Mouse (Mus musculus) regulatory T cell (primary cell): ENCODE measurements around the gene Rpsa.
"Not testable (repeated sequence)": the region's sequence is repeated elsewhere in the genome, so short reads cannot be mapped to it uniquely, and the experiment has no call there.

ENCODE experiments used
- in situ Hi-C: fragments of 300-600 bp; cut with MboI, MseI; formaldehyde crosslinking; loops from one replicate; pipeline ENCODE4 v1.15.1; 2025; ENCODE audit warnings: high pct_unique_total_duplicates

Gene Rpsa

GRCm38 (mm10) chr9:120127538-120128251, at the start of gene Rpsa:
Gene Rpsa, plus strand, starts transcription at chr9:120127689.
- in situ Hi-C loops, result no loop called here

GRCm38 (mm10) chr9:120078241-120078640, 49.2 kb upstream of the Rpsa start:
- in situ Hi-C loops, result no loop called here

- in situ Hi-C loops, result loop anchor here (5.0 kb wide), 1 partner anchor 53 kb away; no protein-coding TSS in a partner anchor
These were observed 47.6 kb upstream of the Rpsa start for GRCm38 (mm10) chr9:120079901-120080300.

- in situ Hi-C loops, result loop anchor here (5.0 kb wide), 1 partner anchor 53 kb away; no protein-coding TSS in a partner anchor
These were observed 46.9 kb upstream of the Rpsa start for GRCm38 (mm10) chr9:120080546-120081108.

- in situ Hi-C loops, result loop anchor here (5.0 kb wide), 1 partner anchor 54 kb away; no protein-coding TSS in a partner anchor
These were observed 46.2 kb upstream of the Rpsa start for GRCm38 (mm10) chr9:120081247-120081646.

GRCm38 (mm10) chr9:120081967-120082366, 45.5 kb upstream of the Rpsa start:
- in situ Hi-C loops, result loop anchor here (5.0 kb wide), 1 partner anchor 55 kb away; no protein-coding TSS in a partner anchor

- in situ Hi-C loops, result loop anchor here (5.0 kb wide), 1 partner anchor 55 kb away; no protein-coding TSS in a partner anchor
These were observed 44.8 kb upstream of the Rpsa start for GRCm38 (mm10) chr9:120082691-120083090.

- in situ Hi-C loops, result loop anchor here (5.0 kb wide), 1 partner anchor 56 kb away; no protein-coding TSS in a partner anchor
These were observed 44.2 kb upstream of the Rpsa start for GRCm38 (mm10) chr9:120083158-120083894.

- in situ Hi-C loops, result loop anchor here (5.0 kb wide), 1 partner anchor 57 kb away; no protein-coding TSS in a partner anchor
These were observed 43.1 kb upstream of the Rpsa start for GRCm38 (mm10) chr9:120084406-120084805.

- in situ Hi-C loops, result no loop called here
These were observed 38.4 kb upstream of the Rpsa start for GRCm38 (mm10) chr9:120089125-120089524.

GRCm38 (mm10) chr9:120091086-120091485, 36.4 kb upstream of the Rpsa start:
- in situ Hi-C loops, result no loop called here

- in situ Hi-C loops, result no loop called here
These were observed 35.7 kb upstream of the Rpsa start, which contains the start of gene Ccr8 for GRCm38 (mm10) chr9:120091696-120092238. Gene Ccr8, plus strand, starts transcription at chr9:120092114.

GRCm38 (mm10) chr9:120093701-120094100, 33.8 kb upstream of the Rpsa start:
- in situ Hi-C loops, result no loop called here

GRCm38 (mm10) chr9:120095886-120096285, 31.6 kb upstream of the Rpsa start:
- in situ Hi-C loops, result no loop called here

GRCm38 (mm10) chr9:120098682-120099081, 28.8 kb upstream of the Rpsa start:
- in situ Hi-C loops, result no loop called here

- in situ Hi-C loops, result no loop called here
These were observed 28.2 kb upstream of the Rpsa start for GRCm38 (mm10) chr9:120099304-120099703.

- in situ Hi-C loops, result no loop called here
These were observed 26.3 kb upstream of the Rpsa start for GRCm38 (mm10) chr9:120101165-120101564.

GRCm38 (mm10) chr9:120108953-120109352, 18.5 kb upstream of the Rpsa start:
- in situ Hi-C loops, result not testable (repeated sequence)

GRCm38 (mm10) chr9:120110211-120111018, 17.1 kb upstream of the Rpsa start, which contains the start of gene Slc25a38:
Gene Slc25a38, plus strand, starts transcription at chr9:120110374.
- in situ Hi-C loops, result no loop called here

GRCm38 (mm10) chr9:120111156-120111945, 16.1 kb upstream of the Rpsa start:
- in situ Hi-C loops, result no loop called here
